Mouse (Mus musculus) fat pad, adult 2 months (tissue): ENCODE measurements around the gene Abcc4.
A peak's percentile ranks its signal among the peaks of the same experiment; 100 is the strongest.

Experiments used
- DNase-seq: peaks from one replicate; pipeline ENCODE4 v3.0.0-alpha.2; 2011; ENCODE audit warnings: low read depth, low spot score; ENCODE audit errors: extremely low read depth

The Abcc4 gene

GRCm38 (mm10) chr14:118705808-118706731 is at the start of gene Abcc4:
Gene Abcc4 (minus strand): TSS chr14:118706219.
- no peak for DNase-seq

- no peak for DNase-seq
These were observed 45.3 kb upstream of the Abcc4 start for GRCm38 (mm10) chr14:118751193-118751753.

GRCm38 (mm10) chr14:118750505-118751192 is 44.6 kb upstream of the Abcc4 start:
- DNase-seq = no peak

GRCm38 (mm10) chr14:118749715-118750114 is 43.7 kb upstream of the Abcc4 start:
- no peak for DNase-seq

DNA sequence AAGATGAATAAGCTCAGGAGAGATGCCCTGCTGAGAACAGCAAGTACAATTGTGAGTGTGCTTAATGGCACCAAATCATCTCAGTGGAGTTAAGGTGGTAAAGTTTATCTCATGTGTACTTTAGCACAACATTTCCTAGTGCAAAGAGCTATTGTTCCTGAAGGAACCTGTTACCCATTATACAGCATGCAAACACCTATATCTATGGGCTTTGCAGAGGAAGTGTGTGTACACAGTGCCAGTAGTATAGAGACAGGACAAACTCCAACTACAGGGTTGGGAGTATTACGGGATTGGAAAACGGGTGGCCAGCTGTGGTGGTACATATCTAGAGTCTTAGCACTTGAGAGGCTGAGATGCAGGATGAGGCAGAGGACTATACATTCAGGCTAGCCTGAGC is 43.0 kb upstream of the Abcc4 start:
- DNase-seq = no peak

DNA sequence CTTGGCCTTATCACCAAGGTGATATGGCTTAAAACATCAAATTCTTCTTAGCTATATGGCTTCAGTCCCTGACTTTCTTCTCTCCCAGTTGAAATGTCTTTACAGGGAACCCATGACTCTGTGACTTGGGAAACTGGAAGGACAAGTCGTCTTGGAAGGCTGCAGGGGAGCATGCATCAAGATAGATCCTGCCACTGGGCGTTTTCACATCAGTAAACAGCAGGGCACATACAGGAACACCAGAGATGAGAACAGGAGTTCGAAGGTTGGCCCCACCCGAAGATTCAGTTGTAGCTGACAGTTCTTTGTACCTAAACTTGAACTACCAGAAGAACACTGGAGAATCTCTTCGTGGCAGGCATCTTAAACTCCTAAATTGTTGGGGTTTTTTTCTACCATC is 36.8 kb upstream of the Abcc4 start:
- no peak for DNase-seq

GRCm38 (mm10) chr14:118741780-118742179 is 35.8 kb upstream of the Abcc4 start:
- DNase-seq = no peak

DNA sequence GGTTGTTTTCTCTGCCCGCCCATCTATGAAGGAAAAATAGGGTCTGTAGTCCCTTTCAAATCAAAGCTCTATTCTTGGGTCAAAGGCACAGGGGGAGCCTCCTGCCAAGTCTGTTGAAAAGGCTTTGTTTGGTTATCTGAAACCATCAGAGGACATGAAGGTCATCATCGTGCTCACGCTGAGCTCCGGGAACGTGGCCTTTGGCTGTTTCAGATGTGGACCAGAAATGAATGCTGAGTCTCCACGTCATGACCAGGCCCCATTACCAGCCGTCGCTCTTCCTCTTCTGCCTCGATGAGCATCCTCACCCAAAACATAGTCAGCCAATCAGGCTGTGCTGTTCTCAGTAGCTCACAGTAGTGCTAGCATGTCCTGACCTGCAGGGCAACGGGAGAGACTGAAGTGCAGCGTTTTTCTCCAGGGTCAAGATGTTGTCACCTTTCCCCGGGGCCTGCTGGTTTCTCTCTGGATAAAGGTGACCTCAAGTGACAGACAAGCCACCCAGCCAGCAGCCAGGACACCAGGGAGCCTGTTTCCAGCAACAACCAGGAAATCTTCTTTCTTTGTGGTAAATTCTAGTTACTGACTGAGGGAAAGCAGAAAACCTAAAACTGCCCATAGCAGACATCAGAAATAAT is 31.4 kb upstream of the Abcc4 start:
- DNase-seq = no peak

GRCm38 (mm10) chr14:118735114-118735513 is 29.1 kb upstream of the Abcc4 start:
- DNase-seq = no peak

- DNase-seq = no peak
These were observed 27.1 kb upstream of the Abcc4 start for GRCm38 (mm10) chr14:118733146-118733545.

GRCm38 (mm10) chr14:118730631-118731030 is 24.6 kb upstream of the Abcc4 start:
- DNase-seq = no peak

DNA sequence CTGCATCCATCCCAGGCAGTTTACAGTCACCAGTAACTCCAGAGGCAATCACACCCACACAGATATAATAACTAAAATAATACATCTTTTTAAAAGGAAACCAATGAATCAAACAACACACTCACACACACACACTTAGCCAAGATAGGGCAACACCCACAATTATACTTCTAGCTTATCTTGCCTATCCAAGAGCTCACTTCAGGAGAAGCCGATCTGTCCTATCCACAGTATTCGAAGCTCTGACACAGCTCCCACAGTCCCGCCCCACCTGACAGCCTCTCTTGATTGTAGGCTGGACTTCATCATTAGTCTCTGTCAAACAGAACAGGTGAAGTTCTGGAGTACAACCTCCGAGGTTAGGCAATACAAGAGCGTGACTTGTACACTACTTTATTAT is 19.4 kb upstream of the Abcc4 start:
- DNase-seq = no peak

GRCm38 (mm10) chr14:118723920-118724693 is 18.1 kb upstream of the Abcc4 start:
- DNase-seq = no peak

- DNase-seq = no peak
These were observed 13.7 kb upstream of the Abcc4 start for GRCm38 (mm10) chr14:118719566-118720174.

DNA sequence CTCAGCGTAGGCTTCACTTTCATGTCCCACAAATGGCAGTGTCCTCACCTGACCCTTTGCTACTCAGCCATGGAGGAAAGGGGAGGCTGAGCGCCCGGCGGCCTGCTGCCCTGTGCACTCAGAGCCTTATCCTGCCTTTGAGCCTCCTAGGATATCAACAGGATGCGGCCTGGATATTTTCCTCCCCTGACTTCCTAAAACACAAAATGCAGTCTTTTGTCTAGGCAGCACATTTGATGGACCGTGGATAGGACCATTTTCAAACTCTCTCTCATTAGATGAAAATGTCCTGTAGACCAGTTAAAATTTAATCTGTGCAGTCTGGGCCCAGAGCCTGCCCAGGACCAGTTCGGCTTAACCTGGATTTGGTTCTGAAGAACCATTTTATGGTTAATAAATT is 12.6 kb upstream of the Abcc4 start:
- no peak for DNase-seq

GRCm38 (mm10) chr14:118716372-118717312 is 10.6 kb upstream of the Abcc4 start:
- peak; percentile 98 for DNase-seq

DNA sequence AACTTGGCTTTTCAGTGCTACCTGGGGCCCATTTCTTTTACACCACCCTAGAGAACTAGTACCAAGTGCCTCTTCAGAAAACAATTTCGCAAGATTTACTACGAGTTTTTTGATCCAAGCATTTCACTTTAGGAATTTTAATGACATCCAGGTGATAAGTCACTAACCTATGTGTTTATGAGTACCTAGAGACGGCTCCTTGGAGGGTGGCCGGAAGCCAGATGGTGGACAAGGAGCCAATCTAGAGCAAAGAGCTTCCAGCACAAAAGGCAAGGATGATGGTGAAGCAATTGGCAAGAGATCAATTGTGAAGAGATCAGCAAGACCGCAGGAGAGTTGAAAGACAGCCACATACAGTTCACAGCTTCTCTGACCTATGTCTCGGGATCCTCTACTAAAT is 8.7 kb upstream of the Abcc4 start:
- peak; percentile 83 for DNase-seq

DNA sequence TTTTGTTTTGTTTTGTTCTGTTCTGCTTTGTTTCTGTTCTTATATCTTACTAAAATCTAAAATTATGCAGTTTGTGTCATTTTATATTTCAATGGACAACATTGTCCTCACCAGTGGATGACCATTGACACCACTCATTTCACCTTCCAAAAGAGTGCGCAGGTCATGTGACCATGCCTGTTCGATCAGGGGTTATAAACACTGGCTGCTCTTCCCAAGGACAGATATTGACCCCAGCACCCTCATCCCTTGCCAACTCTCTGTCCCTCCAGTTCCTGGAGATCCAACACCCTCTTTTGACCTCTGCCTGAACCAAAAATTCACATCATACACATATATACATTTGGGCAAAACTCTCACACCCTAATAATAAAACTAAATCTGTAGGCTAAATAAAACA is 8.3 kb upstream of the Abcc4 start:
- no peak for DNase-seq

DNA sequence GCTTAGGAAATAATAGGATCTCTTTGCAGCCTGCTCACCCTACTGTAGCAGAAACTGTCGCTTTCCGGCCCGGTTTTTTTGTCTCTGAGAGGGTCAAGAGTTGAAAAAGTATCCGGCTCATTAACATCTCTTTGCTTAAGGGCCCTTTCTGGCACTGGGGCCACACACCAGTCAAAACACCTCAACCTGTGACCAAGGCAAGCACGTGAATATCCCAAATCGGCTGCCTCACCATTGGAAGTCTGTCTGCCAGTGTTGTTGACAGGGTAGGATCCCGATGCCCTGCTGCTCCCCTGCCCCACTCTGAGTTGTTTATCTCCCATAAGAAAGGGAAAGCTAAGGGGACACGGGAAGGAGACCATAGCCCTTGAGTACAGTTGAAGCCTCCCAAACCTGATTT is 7.8 kb upstream of the Abcc4 start:
- DNase-seq = no peak
